Mouse (Mus musculus) liver, embryonic 14.5 days (tissue): Measurements from ENCODE around the gene Pnkd. TPM values are rescaled to one million over a fixed set of nuclear protein-coding genes. Genes with fewer than 3 reads are reported as not detected.

ENCODE experiments used
- ATAC-seq: fragments of 200-750 bp; cut with Nextera tagmentation; 2 replicates; pipeline ENCODE4 v1.8.0; 2017; ENCODE audit warnings: moderate number of reproducible peaks, mild to moderate bottlenecking, moderate library complexity; ENCODE audit not compliant: insufficient read depth
- DNase-seq, 3 experiments: peaks; one replicate each; pipeline ENCODE4 v3.0.0-alpha.2; 2012 to 2013; ENCODE audit warnings: low read depth in 3 of 3, low spot score in 3 of 3
- H3K27ac ChIP-seq: fragments of 300-500 bp; sonication (generic); 2 replicates; pipeline ENCODE4 v1.5.1; 2014; ENCODE audit warnings: moderate library complexity, mild to moderate bottlenecking, control low read depth, inconsistent platforms
- H3K27me3 ChIP-seq: fragments of 300-500 bp; sonication (generic); 2 replicates; pipeline ENCODE4 v1.6.1; 2014; ENCODE audit warnings: mild to moderate bottlenecking, low read length, moderate library complexity; ENCODE audit not compliant: control insufficient read depth, insufficient read depth
- H3K36me3 ChIP-seq: fragments of 300-500 bp; sonication (generic); replicated peaks from 2 replicates; pipeline ENCODE4 v1.6.1; 2014; ENCODE audit warnings: low read depth; ENCODE audit not compliant: control insufficient read depth, insufficient read depth
- H3K4me1 ChIP-seq, 2 experiments: fragments of 200-500 bp in 1 of 2; fragments of 300-500 bp in 1 of 2; sonication (generic) in 1 of 2; replicated peaks; 2 replicates each; pipeline ENCODE4 v1.6.1; 2012 to 2014; ENCODE audit warnings: antibody characterized with exemption in 1 of 2, inconsistent platforms in 1 of 2, low read length in 1 of 2; ENCODE audit not compliant: control insufficient read depth in 2 of 2, insufficient read depth in 2 of 2
- H3K4me2 ChIP-seq: fragments of 300-500 bp; sonication (generic); 2 replicates; pipeline ENCODE4 v1.6.1; 2014; ENCODE audit warnings: low read depth, mild to moderate bottlenecking, control low read depth, moderate library complexity
- H3K4me3 ChIP-seq, 2 experiments: fragments of 200-500 bp in 1 of 2; fragments of 300-500 bp in 1 of 2; sonication (generic) in 1 of 2; 2 replicates each; pipeline ENCODE4 v1.5.1; 2012 to 2014; ENCODE audit warnings: low read depth in 2 of 2, low read length in 2 of 2, mild to moderate bottlenecking in 2 of 2, control low read depth in 1 of 2, inconsistent platforms in 1 of 2, moderate library complexity in 1 of 2; ENCODE audit not compliant: insufficient read depth in 1 of 2
- H3K9ac ChIP-seq: fragments of 300-500 bp; sonication (generic); replicated peaks from 2 replicates; pipeline ENCODE4 v1.6.1; 2014; ENCODE audit warnings: mild to moderate bottlenecking, control low read depth, moderate library complexity
- H3K9me3 ChIP-seq: fragments of 300-500 bp; sonication (generic); 2 replicates; pipeline ENCODE4 v1.6.1; 2016; ENCODE audit warnings: low read length, mixed read lengths; ENCODE audit not compliant: control insufficient read depth
- CTCF ChIP-seq: IDR thresholded peaks from 2 replicates; pipeline ENCODE4 v1.5.1; 2016; ENCODE audit warnings: antibody characterized with exemption, low read depth, control low read depth
- EP300 ChIP-seq: IDR thresholded peaks from 2 replicates; pipeline ENCODE4 v1.6.1; 2016; ENCODE audit warnings: antibody characterized with exemption, low read depth
- WGBS: fragments of 180-500 bp; shearing (Covaris S2); extraction: QIAGEN DNeasy Blood & Tissue Kit; methylation state at CpG from one replicate; pipeline ENCODE4 v1.1.7; 2014; ENCODE audit not compliant: insufficient replicate concordance; 5-methylcytosine and 5-hydroxymethylcytosine counted together
- polyA plus RNA-seq, 2 experiments: library from polyadenylated mRNA; depleted of rRNA in 1 of 2; stranded (reverse) in 1 of 2; unstranded in 1 of 2; fragments of >200 nt; fragmentation: Nextera tagmentation in 1 of 2; extraction: Ambion mirVana in 1 of 2; gene quantifications; 2 replicates each; pipeline versions ENCODE4 v1.2.1 to v1.2.3; 2012 to 2014

Pnkd gene
- polyA plus RNA-seq, 2 experiments: 16.8 to 42.1 TPM

GRCm38 (mm10) chr1:74381588-74382021 is 96.9 kb downstream of the Pnkd start:
- DNase-seq (no peak), ATAC-seq (no peak)
- Histone ChIP-seq H3K4me1 (peaks cover 2 to 15% of the 10 kb centered on the region in 2 experiments; a peak in 3 of 4 replicates), H3K36me3 (no peaks in the 10 kb centered on the region), H3K9ac (no peak overlapping the region), H3K4me3 (no peak overlapping the region), H3K27ac (no peak overlapping the region), H3K9me3 (no peaks in the 10 kb centered on the region), H3K27me3 (no peaks in the 10 kb centered on the region), H3K4me2 (no peak overlapping the region)
- TF ChIP-seq EP300: no peak
- no peak for TF ChIP-seq CTCF
- WGBS: 40% methylated on average over 10 of the region's 10 CpGs

DNA sequence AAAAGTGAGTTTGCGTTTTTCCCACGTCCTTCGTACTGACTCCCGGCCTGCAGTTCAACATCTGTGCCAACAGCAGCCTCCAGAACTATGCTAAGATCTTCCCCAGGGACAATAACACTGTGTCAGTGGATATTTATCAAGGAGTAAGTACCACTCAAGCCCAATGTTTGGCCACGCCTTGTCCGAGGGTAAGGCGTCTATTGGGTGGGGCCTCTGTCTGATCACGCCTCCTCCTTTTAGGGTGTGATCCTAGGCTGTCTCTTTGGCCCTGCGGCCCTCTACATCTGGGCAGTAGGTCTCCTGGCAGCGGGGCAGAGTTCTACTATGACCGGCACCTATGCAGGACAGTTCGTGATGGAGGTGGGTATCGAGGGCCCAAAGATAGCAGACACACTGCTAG is 98.7 kb downstream of the Pnkd start:
- H3K27me3 ChIP-seq: no peaks in the 10 kb centered on the region
- no peak overlapping the region for H3K4me3 ChIP-seq
- H3K36me3 ChIP-seq: no peaks in the 10 kb centered on the region
- no peak overlapping the region for H3K4me2 ChIP-seq
- WGBS: 59% methylated on average over 13 of the region's 13 CpGs
- no peak for ATAC-seq
- H3K27ac ChIP-seq: no peak overlapping the region
- no peak overlapping the region for H3K9ac ChIP-seq
- H3K9me3 ChIP-seq: no peaks in the 10 kb centered on the region
- TF ChIP-seq CTCF: no peak
- TF ChIP-seq EP300: no peak
- peaks cover 5 to 25% of the 10 kb centered on the region in 2 experiments; a peak in 3 of 4 replicates for H3K4me1 ChIP-seq
- no peak for DNase-seq

DNA sequence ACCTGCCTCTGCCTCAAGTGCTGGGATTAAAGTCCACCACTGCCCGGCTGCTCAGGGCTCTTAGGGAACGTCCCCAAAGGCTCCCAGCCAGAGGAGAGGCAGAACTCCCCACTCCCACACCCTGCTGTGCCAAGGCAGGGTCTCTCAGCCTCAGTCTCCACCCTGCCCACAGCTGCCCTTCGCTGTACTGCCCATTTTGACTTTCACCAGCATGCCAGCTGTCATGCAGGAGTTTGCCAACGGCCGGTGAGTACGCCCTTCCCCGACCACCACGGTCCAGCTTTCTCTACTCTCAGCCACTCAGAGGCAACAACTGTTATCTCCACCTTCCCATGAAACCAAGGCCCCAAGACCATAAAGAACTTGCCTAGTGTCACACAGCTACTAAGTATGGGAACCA is 99.8 kb downstream of the Pnkd start:
- H3K4me3 ChIP-seq: no peak overlapping the region
- ATAC-seq (no peak), DNase-seq (no peak)
- no peaks in the 10 kb centered on the region for H3K27me3 ChIP-seq
- H3K36me3 ChIP-seq: no peaks in the 10 kb centered on the region
- H3K9me3 ChIP-seq: no peaks in the 10 kb centered on the region
- no peak overlapping the region for H3K4me2 ChIP-seq
- no peak overlapping the region for H3K27ac ChIP-seq
- WGBS: 67% methylated on average over 8 of the region's 8 CpGs
- peaks cover 5 to 26% of the 10 kb centered on the region in 2 experiments; a peak in 3 of 4 replicates for H3K4me1 ChIP-seq
- TF ChIP-seq CTCF: no peak
- TF ChIP-seq EP300: no peak
- no peak overlapping the region for H3K9ac ChIP-seq

- no peak for DNase-seq
- H3K36me3 ChIP-seq: no peaks in the 10 kb centered on the region
- ATAC-seq: no peak
- no peak overlapping the region for H3K27ac ChIP-seq
- TF ChIP-seq CTCF (no peak), EP300 (no peak)
- H3K9me3 ChIP-seq: no peaks in the 10 kb centered on the region
- no peaks in the 10 kb centered on the region for H3K27me3 ChIP-seq
- H3K4me2 ChIP-seq: no peak overlapping the region
- H3K9ac ChIP-seq: no peak overlapping the region
- no peak overlapping the region for H3K4me3 ChIP-seq
- peaks cover 9 to 28% of the 10 kb centered on the region in 2 experiments for H3K4me1 ChIP-seq
- WGBS: 81% methylated on average over 10 of the region's 10 CpGs
Observed at GRCm38 (mm10) chr1:74385064-74385463, 100.3 kb downstream of the Pnkd start.

GRCm38 (mm10) chr1:74385531-74385930 is 100.8 kb downstream of the Pnkd start:
- Histone ChIP-seq H3K36me3 (no peaks in the 10 kb centered on the region), H3K27me3 (no peaks in the 10 kb centered on the region), H3K4me3 (no peak overlapping the region), H3K9ac (no peak overlapping the region), H3K27ac (no peak overlapping the region), H3K9me3 (no peaks in the 10 kb centered on the region), H3K4me2 (no peak overlapping the region), H3K4me1 (peaks cover 14 to 31% of the 10 kb centered on the region in 2 experiments)
- DNase-seq (no peak), ATAC-seq (no peak)
- 67% methylated on average over 8 of the region's 8 CpGs for WGBS
- TF ChIP-seq EP300: no peak
- no peak for TF ChIP-seq CTCF

GRCm38 (mm10) chr1:74386363-74386713 is 101.6 kb downstream of the Pnkd start:
- ATAC-seq: no peak
- no peak for DNase-seq
- peak overlapping the region; percentile 75 for H3K9ac ChIP-seq
- peaks cover 19 to 33% of the 10 kb centered on the region in 2 experiments for H3K4me1 ChIP-seq
- no peaks in the 10 kb centered on the region for H3K36me3 ChIP-seq
- WGBS: 52% methylated on average over 7 of the region's 10 CpGs
- peak overlapping the region; percentile 61 to 78 for H3K4me3 ChIP-seq
- no peaks in the 10 kb centered on the region for H3K27me3 ChIP-seq
- H3K4me2 ChIP-seq: peak overlapping the region; percentile 70
- peak overlapping the region; percentile 65; the same call in 1 of the 2 replicates for H3K27ac ChIP-seq
- no peak for TF ChIP-seq EP300
- TF ChIP-seq CTCF: no peak
- no peaks in the 10 kb centered on the region for H3K9me3 ChIP-seq
